Mouse (Mus musculus): ENCODE measurements around the gene Smg9. TPM values are rescaled to one million over a fixed set of nuclear protein-coding genes. Genes with fewer than 3 reads are reported as not detected.

The Smg9 gene
- polyA plus RNA-seq, 1 experiment, result 81.7 TPM

DNA sequence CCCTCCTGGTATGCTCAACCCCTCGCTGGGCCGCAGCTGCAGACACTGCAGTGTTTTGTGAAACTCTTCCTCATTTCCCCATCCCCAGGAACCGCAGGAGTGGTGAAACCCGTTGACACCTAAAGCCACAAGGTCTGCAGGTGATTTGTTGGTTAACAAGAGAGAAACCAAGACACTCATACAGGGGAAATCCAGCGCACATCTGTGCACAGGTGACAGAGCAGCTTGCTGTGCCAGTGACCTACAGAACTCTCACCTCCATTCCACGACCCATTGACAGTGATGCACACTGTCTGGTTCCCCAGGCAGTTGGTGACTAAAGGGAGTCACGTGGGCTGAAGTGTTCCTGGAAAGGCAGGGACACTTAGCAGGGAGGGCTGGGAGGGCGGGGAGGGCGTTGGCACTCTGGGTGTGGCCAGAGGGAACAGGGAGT, 51.2 kb downstream of the Smg9 start:
- Histone ChIP-seq H3K4me3 (ENCODE audit: insufficient read depth, low read length) (no peak overlapping the region), H3K27ac (ENCODE audit: insufficient read depth, low read length) (no peak overlapping the region), H3K4me1 (ENCODE audit: control insufficient read depth, insufficient read depth, low read length) (peaks cover 14% of the 10 kb centered on the region)
- TF ChIP-seq POLR2A (IDR thresholded peaks at IDR 0.05; ENCODE audit: extremely low read depth, insufficient read depth, low read length), result no peak
- TF ChIP-seq CTCF (IDR thresholded peaks at IDR 0.05; ENCODE audit: extremely low read depth, insufficient read depth, low read length), result no peak

DNA sequence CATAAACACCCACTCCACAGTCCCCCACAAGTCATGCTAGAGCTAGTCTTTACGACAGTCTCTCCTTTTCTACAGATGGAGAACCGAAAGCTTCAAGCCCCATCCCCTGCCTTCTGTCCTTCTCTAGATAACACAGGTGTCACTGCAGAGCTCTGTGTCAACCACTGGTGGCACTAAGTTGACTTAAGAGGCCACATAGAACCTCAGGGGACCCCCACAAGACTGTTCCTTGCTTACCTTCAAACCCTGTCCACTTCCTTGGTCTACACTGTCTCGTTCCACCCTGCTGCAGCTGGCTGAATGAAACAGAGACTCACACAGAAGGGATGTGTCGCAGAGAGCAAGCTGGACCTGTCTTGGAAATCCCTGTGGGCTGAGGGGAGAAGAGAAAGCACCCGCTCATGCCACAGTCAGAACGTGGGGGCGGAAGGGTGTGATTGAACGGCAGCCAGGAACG, 52.5 kb downstream of the Smg9 start, which contains the start of gene Irgc1:
TSS of gene Irgc1 (minus strand) at position 443 of the 457 bp plus-strand sequence.
- Histone ChIP-seq H3K27ac (ENCODE audit: insufficient read depth, low read length) (no peak within 1 kb of the TSS), H3K4me1 (ENCODE audit: control insufficient read depth, insufficient read depth, low read length) (peaks cover 12% of the 10 kb centered on the region), H3K4me3 (ENCODE audit: insufficient read depth, low read length) (no peak within 1 kb of the TSS)
- TF ChIP-seq POLR2A (IDR thresholded peaks at IDR 0.05; ENCODE audit: extremely low read depth, insufficient read depth, low read length), result no peak
- TF ChIP-seq CTCF (IDR thresholded peaks at IDR 0.05; ENCODE audit: extremely low read depth, insufficient read depth, low read length), result no peak

DNA sequence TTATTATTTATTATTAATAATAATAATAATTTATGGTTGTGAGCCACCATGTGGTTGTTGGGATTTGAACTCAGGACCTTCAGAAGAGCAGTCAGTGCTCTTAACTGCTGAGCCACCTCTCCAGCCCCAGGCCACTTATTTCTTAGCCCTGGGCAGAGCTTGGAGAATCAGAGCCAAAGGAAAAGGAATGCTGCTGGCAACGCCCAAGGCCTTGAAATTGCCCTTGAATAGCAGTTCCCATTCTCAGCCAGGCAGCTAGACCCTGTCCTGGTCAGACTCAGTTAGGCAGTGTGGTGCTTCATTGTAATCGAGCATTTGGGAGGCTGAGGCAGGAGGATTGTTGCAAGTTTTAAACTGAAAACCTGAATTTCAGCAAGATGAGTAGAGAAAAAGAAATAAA, 54.8 kb downstream of the Smg9 start:
- TF ChIP-seq POLR2A (IDR thresholded peaks at IDR 0.05; ENCODE audit: extremely low read depth, insufficient read depth, low read length), result no peak
- TF ChIP-seq CTCF (IDR thresholded peaks at IDR 0.05; ENCODE audit: extremely low read depth, insufficient read depth, low read length), result no peak
- Histone ChIP-seq H3K4me1 (ENCODE audit: control insufficient read depth, insufficient read depth, low read length) (peaks cover 3% of the 10 kb centered on the region), H3K27ac (ENCODE audit: insufficient read depth, low read length) (no peak overlapping the region), H3K4me3 (ENCODE audit: insufficient read depth, low read length) (no peak overlapping the region)

DNA sequence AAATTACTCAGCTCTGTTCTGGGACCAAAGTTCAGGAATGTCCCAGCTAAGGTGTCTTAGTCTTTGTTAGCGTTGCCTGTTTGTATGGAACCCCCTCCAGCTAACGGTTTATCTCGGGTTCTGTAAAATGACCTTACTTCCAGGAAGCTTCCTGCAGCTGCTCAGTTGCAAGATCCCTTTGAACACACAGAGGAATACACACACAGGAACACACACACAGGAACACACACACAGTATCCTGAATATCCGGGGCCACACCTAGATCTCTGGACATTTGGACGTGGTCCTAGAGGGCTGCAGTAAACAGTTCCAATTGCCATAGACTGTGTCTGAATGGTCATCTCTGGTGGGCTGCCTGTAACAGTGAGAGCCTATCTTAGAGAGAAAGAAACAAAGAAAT, 56.3 kb downstream of the Smg9 start:
- TF ChIP-seq CTCF (IDR thresholded peaks at IDR 0.05; ENCODE audit: extremely low read depth, insufficient read depth, low read length), result no peak
- TF ChIP-seq POLR2A (IDR thresholded peaks at IDR 0.05; ENCODE audit: extremely low read depth, insufficient read depth, low read length), result no peak

DNA sequence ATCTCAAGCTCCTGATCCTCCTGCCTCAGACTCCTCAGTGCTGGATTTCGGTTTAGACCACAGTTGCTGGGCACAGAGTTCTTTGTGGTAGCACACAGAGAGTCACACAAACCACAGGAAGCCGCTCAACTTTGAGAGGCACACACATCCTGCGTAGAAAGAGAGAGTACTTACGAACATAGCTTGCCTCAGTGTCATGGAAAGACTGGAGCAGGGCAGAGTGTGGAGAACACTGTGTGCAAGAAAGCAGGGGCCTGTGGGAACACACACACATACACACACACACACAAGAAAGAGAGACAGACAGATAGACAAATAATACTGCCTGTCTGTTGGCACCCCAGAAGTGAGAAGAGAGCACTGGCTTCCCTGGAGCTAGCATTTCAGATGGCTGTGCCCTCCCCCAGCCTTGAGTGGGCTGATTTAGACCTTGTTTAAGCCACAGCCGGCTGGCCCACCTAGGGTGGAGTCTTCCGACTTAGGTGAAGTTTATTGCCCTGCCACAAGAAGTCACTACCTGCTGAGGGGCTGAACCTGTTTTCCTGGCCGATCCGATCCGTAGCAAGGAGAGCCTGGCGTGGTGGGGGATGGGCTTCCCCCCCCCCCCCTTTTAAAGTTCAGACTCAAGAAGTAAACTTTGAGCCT, 58.4 kb downstream of the Smg9 start:
- TF ChIP-seq CTCF (IDR thresholded peaks at IDR 0.05; ENCODE audit: extremely low read depth, insufficient read depth, low read length) (no peak), POLR2A (IDR thresholded peaks at IDR 0.05; ENCODE audit: extremely low read depth, insufficient read depth, low read length) (no peak)
- no peaks in the 10 kb centered on the region for H3K4me1 ChIP-seq (ENCODE audit: control insufficient read depth, insufficient read depth, low read length)
- H3K4me3 ChIP-seq (ENCODE audit: insufficient read depth, low read length), result no peak overlapping the region

More for the DNA sequence above, 56.3 kb downstream of the Smg9 start:
- Histone ChIP-seq H3K4me1 (ENCODE audit: control insufficient read depth, insufficient read depth, low read length) (peaks cover 2% of the 10 kb centered on the region), H3K4me3 (ENCODE audit: insufficient read depth, low read length) (no peak overlapping the region), H3K27ac (ENCODE audit: insufficient read depth, low read length) (no peak overlapping the region)

DNA sequence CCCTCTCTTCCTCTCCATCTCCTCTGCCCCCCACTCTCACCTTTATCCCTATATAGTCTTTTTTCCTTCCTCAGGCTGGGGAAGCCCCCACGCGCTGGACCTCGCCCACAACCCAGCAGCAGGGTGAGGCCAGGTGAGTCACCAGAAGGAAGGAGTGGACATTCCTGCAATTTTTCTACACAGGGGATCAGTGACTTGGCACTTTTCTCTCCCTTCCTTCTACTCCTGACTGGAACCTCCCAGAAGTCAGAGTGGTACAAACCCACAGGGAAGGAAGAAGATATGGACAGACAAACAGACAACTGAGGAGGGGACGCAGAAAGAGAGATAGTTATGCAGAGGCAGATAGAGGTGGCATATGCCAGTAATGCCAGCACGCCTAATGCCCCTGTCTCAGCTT, 60.0 kb downstream of the Smg9 start:
- Histone ChIP-seq H3K4me1 (ENCODE audit: control insufficient read depth, insufficient read depth, low read length) (no peaks in the 10 kb centered on the region), H3K4me3 (ENCODE audit: insufficient read depth, low read length) (no peak overlapping the region), H3K27ac (ENCODE audit: insufficient read depth, low read length) (no peak overlapping the region)
- no peak for TF ChIP-seq CTCF (IDR thresholded peaks at IDR 0.05; ENCODE audit: extremely low read depth, insufficient read depth, low read length)
- TF ChIP-seq POLR2A (IDR thresholded peaks at IDR 0.05; ENCODE audit: extremely low read depth, insufficient read depth, low read length), result no peak

More for the DNA sequence above, 58.4 kb downstream of the Smg9 start:
- no peak overlapping the region for H3K27ac ChIP-seq (ENCODE audit: insufficient read depth, low read length)

DNA sequence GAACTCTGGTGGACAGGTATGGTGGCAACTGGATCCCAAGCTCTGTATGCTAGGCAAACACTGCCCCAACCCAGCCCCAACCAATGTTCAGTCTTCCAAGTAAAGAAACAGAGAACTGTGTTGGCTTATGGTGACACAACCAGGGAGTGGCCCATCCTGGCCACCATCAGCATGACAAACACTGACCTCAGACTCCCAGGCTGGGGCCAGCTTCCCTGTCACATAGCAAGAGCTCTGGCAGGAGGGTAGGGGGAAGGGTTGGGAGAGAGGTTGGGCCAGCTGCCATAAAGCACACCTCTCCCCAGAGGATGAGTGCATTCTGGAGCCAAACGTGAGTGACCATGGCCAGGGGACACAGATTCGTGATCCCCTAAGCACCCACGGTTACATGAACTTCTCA, 60.4 kb downstream of the Smg9 start:
- Histone ChIP-seq H3K4me1 (ENCODE audit: control insufficient read depth, insufficient read depth, low read length) (no peaks in the 10 kb centered on the region), H3K4me3 (ENCODE audit: insufficient read depth, low read length) (no peak overlapping the region), H3K27ac (ENCODE audit: insufficient read depth, low read length) (no peak overlapping the region)
- TF ChIP-seq POLR2A (IDR thresholded peaks at IDR 0.05; ENCODE audit: extremely low read depth, insufficient read depth, low read length), result no peak

DNA sequence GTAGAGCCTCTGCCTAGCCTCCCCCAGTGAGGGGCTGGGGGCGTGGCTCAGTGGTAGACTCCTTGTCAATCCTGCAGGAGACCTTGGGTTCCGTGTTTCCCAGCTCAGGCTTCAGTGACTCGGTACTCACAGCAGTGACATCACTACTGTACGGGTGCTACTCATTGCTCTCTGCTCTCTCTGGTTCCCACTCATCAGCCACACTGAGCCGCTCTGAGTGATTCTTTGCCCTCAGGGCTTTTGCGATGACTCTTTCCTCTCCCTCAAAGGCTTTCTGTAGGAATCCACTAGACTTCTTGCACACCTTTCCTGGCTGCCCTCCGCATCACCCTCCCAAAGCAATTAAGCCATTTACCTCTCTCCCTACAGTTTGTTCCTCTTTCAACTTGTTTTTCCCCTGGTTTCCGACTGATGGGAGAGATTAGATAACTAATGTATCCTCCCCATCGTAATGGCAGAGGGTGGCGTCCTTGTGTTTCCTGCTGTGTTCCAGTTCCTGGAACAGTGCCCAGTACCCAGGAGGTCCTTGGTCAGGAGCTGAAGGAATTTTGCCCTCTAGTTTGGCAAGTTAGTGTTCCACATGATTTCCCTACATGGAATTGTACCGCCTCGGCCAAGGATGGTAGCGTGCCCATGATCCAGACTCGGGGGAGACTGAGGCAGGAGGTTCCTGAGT, 62.1 kb downstream of the Smg9 start:
- TF ChIP-seq CTCF (IDR thresholded peaks at IDR 0.05; ENCODE audit: extremely low read depth, insufficient read depth, low read length) (no peak), POLR2A (IDR thresholded peaks at IDR 0.05; ENCODE audit: extremely low read depth, insufficient read depth, low read length) (no peak)
- Histone ChIP-seq H3K27ac (ENCODE audit: insufficient read depth, low read length) (no peak overlapping the region), H3K4me1 (ENCODE audit: control insufficient read depth, insufficient read depth, low read length) (no peaks in the 10 kb centered on the region), H3K4me3 (ENCODE audit: insufficient read depth, low read length) (no peak overlapping the region)

DNA sequence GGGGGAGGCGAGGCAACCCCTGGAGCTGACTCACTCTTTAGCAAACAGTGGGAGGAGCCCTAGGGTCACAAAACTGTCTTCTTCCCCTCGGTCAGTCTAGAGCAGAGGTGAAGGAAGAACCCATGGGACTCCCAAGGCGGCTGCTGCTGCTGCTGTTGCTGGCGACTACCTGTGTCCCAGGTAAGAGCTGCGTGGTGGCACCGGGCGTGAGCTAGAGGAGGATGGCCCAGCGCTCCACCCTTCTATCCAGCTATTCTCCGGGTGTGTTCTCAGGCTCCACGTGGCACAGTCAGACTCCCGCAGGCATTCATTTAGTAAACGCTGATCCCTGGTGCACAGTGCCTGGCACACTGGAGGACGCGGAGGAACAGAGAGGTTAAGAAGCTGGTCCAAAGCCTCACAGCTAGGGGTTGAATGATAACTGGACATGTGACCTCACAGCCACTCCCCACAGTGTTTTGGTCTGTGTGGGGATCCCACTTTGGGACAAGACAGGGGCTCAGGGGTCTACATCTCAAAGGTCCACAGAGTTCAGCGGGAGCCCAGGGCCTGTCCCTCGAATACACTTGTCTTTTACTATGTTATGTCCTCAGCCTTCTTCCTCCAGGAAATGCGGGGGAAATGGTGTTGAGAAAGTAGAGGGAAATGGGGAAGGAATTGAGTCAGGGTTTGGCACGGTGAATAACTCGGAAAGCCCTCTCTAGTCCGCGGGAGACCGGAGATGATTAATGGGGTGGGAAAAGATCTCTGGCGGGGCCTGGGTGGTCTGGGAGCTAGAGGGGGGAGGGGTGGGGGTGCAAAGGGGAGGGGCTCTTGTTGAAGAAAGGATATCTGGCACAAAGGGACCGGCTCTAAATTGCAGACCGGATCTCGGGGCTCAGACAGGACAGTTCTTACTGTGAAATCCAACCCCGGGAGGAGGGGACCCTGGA, 63.2 kb downstream of the Smg9 start, which contains the start of gene Plaur:
TSS of gene Plaur (plus strand) at position 97 of the 932 bp plus-strand sequence.
- no peak within 1 kb of the TSS for H3K4me3 ChIP-seq (ENCODE audit: insufficient read depth, low read length)
- TF ChIP-seq POLR2A (IDR thresholded peaks at IDR 0.05; ENCODE audit: extremely low read depth, insufficient read depth, low read length) (no peak), CTCF (IDR thresholded peaks at IDR 0.05; ENCODE audit: extremely low read depth, insufficient read depth, low read length) (no peak)
- H3K27ac ChIP-seq (ENCODE audit: insufficient read depth, low read length), result no peak within 1 kb of the TSS
- no peaks in the 10 kb centered on the region for H3K4me1 ChIP-seq (ENCODE audit: control insufficient read depth, insufficient read depth, low read length)

Measured in cortical plate, adult 2 months (tissue).